Mouse (Mus musculus) kidney, postnatal 14 days (tissue): Measurements from ENCODE around the gene Sox15.
"Not testable (repeated sequence)": the region's sequence is repeated elsewhere in the genome, so short reads cannot be mapped to it uniquely, and the experiment has no call there.

Experiments used
- DNase-seq: peaks from one replicate; pipeline ENCODE4 v3.0.0; 2022; ENCODE audit warnings: mixed read lengths

Gene Sox15

DNA sequence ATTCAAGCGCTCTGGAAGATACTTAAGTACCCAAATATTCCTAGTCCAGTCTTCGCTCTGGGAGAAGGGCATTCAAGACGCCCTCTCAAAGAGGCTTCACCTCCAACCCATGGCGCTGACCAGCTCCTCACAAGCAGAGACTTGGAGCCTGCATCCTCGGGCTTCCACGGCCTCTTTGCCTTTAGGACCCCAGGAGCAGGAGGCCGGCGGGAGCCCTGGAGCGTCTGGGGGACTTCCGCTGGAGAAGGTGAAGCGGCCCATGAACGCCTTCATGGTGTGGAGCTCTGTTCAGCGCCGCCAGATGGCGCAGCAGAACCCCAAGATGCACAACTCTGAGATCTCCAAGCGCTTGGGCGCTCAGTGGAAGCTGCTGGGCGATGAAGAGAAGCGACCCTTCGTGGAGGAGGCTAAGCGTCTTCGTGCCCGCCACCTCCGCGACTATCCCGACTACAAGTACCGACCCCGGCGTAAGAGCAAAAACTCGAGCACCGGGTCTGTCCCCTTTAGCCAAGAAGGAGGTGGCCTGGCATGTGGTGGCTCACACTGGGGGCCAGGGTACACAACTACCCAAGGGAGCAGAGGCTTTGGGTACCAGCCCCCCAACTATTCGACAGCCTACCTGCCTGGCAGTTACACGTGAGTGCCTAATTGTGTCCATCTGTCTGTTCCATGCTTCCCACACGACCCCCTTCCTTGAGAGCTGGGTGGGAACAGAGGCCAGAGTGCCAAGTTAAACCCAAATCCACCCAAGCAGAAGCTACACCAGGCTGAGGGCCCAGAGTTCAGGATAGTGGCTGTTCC, at the start of gene Sox15:
Gene Sox15, plus strand, starts transcription at position 51 of the 801 bp plus-strand sequence.
- peak; percentile 83 for DNase-seq

DNA sequence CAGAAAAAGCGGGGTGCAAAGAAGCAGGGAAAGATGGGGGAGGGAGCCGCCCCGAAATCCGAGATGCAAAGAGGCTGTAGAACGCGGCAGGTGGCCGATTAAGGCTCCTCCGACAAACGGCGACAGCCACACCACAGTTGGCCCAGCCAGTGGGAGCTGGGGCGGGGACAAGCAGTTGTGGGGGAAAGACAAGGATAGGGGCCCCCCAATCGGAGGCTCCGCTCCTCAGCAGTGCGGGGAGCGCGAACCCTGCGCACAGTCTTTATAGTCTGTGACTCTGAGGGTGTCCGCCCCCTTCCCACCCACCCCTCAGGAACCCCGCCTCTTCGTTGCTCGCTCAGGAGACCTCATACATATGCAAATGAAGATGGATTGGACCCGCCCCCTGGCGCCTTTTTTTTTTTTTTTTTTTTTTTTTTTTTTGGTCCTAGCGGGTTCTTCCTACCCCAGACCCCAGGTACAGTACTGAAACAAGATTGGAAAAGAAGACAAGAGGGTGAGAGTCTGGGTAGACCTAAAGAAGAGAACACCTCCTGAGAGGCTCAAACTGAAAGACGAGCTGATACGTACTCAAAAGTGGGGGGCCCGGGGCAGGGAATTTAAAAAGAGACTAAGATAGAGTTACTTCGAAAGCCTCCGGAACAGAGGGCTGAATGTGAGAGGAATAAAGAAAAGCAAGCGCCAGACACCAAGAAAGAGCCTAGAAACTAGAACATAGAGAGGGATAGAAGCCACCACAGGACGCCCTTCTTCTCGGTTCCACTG, 49.2 kb upstream of the Sox15 start, which contains the start of gene Atp1b2:
Gene Atp1b2, minus strand, starts transcription at position 217 of the 765 bp plus-strand sequence.
- DNase-seq, result peak; percentile 83

DNA sequence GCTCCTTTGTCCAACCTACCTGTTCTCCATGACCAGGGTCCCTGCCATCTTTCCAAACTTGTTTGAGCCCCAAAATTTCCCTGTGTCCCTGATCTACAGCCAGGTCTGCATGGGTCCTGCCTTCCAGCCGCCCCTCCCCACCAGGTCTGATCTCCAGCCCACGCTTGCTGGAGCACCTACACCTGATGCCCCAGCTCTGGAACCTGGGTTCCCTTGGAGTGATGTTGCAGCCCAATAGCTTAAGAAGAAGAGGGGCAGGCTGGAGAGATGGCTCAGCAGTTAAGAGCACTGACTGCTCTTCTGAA, 48.7 kb upstream of the Sox15 start:
- no peak for DNase-seq

DNA sequence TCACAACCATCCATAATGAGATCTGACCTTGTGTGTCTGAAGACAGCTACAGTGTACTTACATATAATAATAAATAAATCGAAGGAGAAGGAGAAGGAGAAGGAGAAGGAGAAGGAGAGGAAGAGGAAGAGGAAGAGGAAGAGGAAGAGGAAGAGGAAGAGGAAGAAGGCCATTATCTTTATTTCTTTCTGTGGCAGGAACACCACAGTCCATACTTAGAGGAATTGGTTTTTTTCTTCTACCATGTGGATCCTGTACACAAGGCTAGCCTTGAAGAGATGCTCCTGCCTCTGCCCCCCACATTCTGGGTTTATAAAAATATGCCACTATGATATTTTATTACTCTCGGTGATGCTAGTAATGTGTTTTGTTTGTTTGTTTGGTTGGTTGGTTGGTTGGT, 48.3 kb upstream of the Sox15 start:
- DNase-seq, result no peak

DNA sequence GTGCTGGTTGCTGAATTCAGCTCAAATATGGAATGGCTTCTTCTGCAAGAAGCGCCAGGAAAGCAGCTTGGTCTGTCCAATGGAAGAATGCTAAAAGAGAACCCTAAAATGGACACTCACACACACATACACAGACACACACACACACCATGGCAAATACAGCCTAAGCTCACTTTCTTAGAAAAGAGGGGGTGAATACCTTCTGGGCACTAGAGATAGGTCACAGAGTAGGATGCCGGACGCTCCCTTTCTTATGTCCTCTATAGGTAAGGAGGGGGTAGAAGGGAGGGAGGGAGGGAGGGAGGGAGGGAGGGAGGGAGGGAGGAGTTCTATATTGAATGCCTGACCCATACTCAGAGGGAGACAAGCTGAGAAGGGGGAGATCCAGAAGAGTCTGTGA, 46.6 kb upstream of the Sox15 start:
- no peak for DNase-seq

DNA sequence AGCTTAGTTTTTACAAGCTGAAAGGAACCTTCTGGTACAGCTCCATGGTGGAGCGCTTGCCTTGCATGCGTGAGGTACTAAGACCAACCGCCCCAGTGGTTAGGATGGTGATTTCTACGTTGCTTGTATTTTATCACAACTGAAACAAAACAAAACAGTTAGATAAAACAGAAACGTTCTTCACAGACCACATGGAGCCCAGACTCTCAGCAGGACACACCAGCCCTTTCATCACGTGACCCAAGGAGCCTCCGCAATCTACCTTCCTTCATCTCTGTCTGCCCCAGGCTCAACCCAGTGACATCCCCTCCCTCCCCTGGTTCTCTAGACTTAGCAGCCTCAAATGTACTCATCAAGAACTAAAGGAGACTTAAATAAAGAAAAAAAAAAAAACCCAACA, 45.7 kb upstream of the Sox15 start:
- DNase-seq, result no peak

DNA sequence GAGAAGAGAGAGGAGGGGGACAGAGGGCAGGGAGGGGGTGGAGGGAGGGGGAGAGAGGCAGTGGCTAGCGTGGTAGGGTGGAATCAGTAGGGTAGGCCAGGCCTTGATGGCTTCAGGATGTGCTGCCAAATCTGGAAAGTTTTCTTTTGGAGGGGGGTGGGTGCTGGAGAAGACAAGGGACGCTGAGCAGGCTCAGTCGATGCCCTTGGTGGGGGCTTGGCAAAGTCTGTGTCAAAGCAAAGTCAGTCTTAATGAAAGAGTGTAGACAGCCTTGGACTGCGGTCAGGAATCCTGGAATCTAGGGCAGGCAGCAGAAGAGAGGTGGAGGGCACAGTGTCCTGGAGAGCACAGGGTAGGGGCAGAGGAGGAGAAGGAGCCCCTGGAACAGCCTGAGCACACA, 44.2 kb upstream of the Sox15 start:
- DNase-seq, result no peak

DNA sequence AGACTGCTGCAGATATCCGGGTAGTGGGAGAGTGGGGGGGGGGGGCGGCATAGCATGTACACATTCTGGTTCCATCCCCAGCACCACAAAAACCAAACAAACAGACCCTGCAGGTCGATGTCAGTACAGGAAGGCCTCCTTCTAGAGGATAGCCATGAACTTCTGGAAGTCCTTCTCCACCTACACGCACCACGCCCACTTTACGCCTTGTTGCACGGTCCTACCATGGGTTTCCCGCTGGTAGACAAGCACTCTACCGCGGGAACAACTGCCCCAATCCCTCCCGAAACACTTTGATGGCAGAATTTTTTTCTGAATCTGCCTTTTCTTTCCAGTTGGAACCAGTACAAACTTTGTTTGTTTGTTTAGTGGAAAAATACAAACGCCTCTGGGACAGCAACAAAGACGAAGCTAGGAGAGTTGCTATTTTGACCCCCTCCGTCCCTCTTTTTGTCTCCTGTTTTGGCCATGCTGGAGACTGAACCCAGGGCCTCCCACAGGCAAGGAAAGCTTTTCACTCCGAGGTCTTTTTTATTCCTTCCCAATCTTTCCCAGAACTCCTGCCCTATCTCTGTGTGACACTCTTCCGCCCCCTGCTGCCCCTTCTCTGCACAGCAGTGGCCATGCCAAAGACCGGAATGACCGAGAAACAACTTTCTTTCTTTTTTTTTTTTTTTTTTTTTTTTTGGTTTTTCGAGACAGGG, 41.4 kb upstream of the Sox15 start:
- peak; percentile 91 for DNase-seq

DNA sequence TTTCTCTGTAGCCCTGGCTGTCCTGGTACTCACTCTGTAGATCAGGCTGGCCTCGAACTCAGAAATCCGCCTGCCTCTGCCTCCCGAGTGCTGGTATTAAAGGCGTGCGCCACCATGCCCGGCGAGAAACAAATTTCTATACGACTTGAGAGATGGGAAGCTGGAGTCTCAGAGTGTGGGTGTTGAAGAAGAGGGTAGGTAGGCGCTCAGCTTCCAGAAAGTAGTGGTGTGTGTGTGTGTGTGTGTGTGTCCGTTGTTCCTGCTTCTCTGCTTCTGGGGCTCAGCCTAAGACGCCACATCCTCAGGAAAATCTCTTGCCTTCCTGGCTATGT, 40.9 kb upstream of the Sox15 start:
- DNase-seq, result not testable (repeated sequence)

DNA sequence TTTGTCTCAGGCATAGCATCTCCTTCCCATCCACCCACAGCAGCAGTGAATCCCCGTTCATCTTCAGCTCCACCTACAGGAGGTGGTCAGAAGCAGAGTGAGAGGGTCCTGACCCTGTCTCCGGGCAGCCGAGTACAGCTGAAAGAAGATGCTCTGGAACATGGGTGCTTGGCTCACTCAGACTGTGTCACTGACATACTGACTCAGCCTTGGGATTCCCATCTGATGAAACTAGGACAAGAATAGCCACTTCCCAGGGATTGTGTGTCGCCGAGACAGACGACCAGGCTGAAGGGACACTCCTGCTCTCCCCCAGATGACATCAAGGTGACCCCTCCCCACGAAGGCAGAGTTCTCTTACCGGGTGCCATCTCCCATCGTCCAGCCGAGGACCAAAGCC, 38.3 kb upstream of the Sox15 start:
- no peak for DNase-seq

DNA sequence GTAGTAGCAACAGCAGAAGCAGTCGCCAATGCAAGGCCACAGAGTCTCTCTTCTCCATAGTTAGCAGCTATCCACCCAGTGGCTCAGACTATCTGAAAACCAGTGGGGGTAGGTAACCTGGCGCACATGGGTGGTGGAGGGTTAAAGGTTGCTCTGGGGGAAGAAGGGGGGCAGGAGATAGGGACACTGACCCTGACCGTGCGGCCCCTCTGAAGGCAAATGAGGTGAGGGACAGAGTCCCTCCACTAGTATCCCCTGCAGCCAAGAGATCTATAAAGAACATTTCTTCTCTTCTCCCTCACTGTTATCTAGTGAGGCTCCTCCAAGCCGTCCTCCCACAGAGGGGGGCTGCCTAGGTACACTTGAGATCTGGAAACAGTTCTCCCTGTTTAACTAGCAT, 37.3 kb upstream of the Sox15 start, which contains the start of gene Shbg:
Gene Shbg, minus strand, starts transcription at position 101 of the 400 bp plus-strand sequence.
- no peak for DNase-seq

DNA sequence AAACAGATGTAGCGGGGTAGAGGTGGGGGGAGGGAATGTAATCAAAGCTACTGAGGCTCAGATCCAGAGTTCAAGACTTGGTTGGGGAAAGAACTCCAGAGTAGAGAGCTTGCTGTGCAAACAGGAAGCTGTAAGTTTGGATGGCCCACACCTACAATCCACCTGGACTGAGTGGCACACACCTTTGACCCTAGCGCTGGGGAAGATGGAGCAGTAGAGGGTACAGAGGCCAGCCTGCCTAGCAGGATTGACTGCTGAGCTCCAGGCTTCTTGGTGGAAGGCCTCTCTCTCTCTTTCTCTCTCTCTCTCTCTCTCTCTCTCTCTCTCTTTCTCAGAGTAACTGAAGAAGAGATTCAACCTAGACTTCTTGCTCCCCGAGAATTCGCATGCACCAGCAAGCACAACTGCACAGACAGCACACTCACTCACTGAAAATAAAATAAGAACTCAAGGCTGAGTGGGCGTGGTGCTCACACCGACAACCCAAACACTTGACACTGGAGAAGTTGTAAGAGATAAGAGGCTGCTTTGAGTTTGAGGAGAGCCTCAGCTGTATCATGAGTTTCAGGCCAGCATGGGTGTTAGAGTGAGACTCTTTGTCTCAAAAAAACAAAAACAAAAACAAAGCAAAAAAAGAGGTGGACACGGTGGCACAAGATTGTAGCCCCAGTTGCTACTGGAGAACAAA, 34.6 kb upstream of the Sox15 start:
- no peak for DNase-seq

DNA sequence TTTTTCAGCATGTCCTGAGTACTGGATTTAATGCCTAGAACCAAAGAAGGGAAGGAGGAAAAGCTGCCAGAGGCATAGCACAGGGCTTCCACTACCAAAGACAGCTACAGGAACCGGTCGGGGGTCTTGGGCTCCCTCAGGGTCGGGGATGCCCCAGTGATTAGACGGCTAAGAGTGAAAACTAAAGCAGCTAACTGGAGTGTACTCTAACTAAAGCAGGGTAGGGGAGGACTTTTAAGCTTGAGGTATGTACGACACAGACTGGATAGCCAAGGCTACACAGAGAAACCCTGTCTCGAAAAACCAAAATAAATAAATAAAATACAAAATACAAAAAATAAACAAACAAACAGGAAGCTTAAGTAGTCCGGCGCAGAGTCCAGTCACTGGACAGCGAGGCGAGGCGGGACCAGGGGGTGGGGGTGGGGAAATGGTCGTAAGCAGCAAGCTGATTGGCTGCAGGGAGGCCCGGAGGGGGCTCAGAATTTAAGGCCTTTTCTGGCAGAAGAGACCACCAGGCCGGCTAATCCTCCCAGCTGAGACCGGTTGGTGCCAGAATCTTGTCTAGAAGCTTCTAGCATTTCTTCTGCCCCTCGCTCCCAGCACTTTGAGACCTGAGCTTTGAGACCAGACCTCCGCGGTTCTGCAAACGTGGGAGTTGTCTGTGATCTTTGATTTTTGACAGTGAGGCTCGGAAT, 33.4 kb upstream of the Sox15 start, which contains the start of gene Sat2:
Gene Sat2, plus strand, starts transcription at position 454 of the 698 bp plus-strand sequence.
- peak; percentile 77 for DNase-seq

DNA sequence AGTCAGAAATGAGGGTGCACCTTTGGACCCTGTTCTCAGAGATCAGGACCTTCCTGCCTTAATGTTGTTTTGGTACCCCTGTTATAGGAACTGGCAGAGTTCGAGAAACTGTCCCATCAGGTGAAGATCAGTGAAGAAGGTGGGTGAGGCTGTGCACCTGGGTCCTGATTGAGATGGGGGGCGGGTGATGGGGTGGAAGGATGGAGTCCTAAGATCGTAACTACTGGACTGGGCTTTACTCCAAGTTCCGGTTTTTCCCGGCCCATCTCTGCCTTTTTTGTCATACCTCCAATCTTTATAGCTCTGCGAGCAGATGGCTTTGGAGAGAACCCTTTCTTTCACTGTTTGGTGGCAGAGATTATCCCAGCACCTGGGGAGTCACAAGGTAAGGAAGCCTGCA, 32.7 kb upstream of the Sox15 start:
- peak; percentile 30 for DNase-seq

DNA sequence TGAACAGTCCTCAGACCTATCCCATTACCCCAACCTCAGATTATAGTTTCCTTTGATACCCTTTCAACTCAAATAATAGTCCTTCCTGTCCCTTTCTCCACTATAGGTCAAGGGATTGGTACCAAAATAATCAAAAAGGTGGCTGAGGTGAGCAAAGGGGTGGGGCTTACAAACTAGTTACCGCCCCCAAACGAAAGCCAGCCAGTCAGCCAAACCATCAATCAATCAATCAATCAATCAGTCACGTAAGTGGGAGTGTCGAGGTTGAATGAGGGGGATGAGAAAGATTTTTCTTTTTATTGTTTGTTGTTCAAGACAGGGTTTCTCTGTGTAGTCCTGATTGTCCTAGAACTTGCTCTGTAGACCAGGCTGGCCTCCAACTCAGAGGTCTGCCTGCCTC, 32.1 kb upstream of the Sox15 start:
- no peak for DNase-seq

DNA sequence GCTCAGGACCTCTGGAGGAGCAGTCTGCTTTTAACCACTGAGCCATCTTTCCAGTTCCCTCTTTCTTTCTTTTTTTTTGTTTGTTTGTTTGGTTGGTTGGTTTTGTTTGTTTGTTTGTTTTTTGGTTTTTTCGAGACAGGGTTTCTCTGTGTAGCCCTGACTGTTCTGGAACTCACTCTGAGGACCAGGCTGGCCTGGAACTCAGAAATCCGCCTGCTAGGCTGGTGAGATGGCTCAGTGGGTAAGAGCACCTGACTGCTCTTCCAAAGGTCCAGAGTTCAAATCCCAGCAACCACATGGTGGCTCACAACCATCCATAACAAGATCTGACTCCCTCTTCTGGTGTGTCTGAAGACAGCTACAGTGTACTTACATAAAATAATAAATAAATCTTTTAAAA, 30.8 kb upstream of the Sox15 start:
- not testable (repeated sequence) for DNase-seq

DNA sequence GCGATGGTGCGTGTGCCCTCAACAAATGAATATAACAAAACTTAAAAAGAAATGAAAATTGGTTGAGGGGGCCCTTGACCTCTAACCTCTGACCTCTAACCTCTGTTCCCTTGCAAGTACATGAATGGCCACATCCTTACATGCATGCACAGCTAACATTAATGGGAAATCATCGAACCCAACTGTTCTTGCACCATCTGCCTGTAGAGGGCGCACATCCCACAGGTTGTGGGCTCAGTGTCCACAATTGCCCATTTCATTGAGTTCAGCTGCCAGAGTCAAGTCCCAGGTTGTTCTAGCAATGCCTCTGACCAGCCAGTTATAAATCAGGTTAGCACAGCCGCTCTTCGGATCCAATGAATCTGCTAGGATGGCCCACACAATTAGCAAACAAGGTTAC, 26.8 kb upstream of the Sox15 start:
- peak; percentile 83 for DNase-seq

DNA sequence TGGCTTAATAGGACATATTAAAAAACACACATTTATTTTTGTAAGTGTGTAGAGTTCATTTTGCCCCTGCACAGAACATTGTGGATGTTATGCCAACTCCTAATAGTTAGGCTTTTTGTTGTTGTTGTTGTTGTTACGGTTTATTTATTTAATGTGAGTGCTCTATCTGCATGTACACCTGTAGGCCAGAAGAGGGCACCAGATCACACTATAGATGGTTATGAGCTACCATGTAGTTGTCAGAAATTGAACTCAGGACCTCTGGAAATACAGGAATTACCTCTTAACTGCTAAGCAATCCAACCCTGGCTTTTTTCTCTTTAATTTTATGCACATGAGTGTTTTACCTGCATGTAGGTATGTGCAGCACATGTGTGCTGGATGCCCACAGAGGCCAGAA, 25.3 kb upstream of the Sox15 start:
- peak; percentile 29 for DNase-seq

DNA sequence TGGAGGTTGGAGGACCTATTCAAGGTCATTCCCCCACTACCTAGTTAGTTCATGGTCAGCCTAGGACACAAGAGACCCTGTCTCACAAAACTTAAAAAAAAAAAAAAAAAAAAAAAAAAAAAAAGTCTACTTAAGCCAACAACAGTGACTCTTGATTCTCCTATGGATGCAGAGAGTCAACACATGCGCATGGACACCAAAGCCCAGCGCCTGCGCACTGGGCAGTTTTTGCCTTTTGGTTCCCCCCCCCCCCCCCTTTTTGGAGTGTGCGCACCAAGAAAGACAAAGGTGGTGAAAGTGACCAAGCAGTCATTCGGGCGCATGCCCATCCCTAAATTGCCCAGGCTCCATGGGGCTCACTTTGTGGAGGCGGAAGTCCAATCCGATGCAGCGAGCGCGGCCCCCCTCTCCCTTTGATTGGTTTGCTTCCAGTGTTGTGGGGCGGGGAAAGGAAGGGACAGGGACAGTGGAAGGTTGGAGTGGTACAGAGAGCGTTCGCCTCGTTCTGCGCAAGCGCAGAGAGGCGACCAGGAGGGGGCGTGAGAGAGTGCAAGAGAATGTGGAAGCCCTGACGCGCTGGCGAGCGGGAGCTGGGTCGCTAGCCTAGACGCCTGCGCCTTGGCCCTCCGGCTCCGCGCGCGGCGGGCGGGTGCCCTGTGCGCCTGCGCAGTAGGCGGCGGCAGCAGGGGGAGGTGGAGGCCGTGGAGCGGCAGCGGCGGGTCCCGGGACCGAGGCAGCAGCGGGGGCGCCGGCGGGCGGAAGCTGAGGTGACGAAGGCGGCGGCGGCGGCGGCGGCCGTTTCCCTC, 22.6 kb upstream of the Sox15 start, which contains the start of gene Fxr2:
Gene Fxr2, plus strand, starts transcription at position 707 of the 806 bp plus-strand sequence.
- peak; percentile 100 for DNase-seq

DNA sequence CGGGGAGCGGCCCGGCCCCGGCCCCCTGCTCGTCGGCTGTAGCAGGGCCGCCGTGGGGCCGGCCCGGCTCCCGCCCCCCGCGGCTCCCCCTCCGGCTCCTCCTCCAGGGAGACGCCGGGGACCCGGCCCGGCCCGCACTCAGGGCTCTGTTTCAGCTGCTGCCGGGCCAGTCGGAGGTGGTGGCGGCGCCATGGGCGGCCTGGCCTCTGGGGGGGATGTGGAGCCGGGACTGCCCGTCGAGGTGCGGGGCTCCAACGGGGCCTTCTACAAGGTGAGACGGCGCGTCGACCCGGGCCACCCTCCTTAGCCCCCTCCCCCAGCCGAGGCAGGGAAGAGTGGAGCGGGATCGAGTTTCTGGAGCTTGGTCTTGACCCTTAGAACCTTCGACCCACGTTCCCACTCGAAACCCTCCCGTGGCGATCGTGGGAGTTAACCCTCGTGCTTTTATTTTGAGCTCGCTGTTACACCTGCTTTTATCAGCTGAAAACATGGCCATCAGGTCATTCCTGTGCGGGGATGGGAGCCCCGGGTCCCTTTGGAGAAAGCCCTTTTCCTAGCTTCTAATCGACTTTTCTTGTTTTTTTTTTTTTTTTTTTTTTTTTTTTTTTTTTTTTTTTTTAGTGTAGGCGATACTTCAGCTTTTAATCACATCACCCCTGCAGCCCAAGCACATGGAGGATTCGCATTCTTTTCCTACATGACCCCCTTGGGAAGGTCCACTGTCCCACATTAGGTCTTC, 21.8 kb upstream of the Sox15 start:
- DNase-seq, result no peak

DNA sequence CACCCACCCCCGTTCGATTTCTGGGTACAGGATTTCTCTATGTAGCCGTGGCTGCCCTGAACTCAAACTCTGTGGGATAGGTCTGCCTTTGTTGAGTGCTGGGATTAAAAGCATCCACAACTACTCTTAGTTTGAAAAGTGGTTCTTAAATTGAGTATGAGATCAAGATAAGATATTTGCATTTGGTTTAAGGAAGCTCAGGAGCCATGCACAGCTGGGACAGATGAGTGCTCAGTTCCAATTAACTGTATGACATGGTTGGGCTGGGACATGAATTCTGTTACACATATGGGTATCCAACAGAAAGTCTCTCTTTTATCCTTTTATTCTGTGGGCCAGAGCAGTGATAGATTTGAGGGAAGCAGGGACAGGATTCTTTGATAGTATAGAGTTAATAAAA, 19.6 kb upstream of the Sox15 start:
- DNase-seq, result no peak
